Mouse (Mus musculus) neural tube, embryonic 14.5 days (tissue): ENCODE measurements at regions not wholly inside any gene's neighbourhood (a gene's known extent, or its start where the extent isn't known, plus 50 kb on each side); places are given as distances from the start of the nearest gene placed in this dataset.

Experiments
- ATAC-seq: fragments of 200-750 bp; cut with Nextera tagmentation; 2 replicates; pipeline ENCODE4 v1.8.0; 2017; ENCODE audit warnings: low read depth, mild to moderate bottlenecking, moderate TSS enrichment, moderate library complexity
- H3K27ac ChIP-seq: fragments of 300-500 bp; sonication (generic); 2 replicates; pipeline ENCODE4 v1.5.1; 2014; ENCODE audit warnings: low read depth, mild to moderate bottlenecking, control low read depth, low read length, moderate library complexity, mixed read lengths
- H3K27me3 ChIP-seq: fragments of 300-500 bp; sonication (generic); 2 replicates; pipeline ENCODE4 v1.6.1; 2014; ENCODE audit warnings: low read length; ENCODE audit not compliant: control insufficient read depth, insufficient read depth
- H3K36me3 ChIP-seq: fragments of 300-500 bp; sonication (generic); 2 replicates; pipeline ENCODE4 v1.6.1; 2014; ENCODE audit warnings: low read length, mixed read lengths; ENCODE audit not compliant: control insufficient read depth, insufficient read depth
- H3K4me1 ChIP-seq: fragments of 300-500 bp; sonication (generic); 2 replicates; pipeline ENCODE4 v1.6.1; 2014; ENCODE audit warnings: low read length; ENCODE audit not compliant: control insufficient read depth, insufficient read depth
- H3K4me2 ChIP-seq: fragments of 300-500 bp; sonication (generic); 2 replicates; pipeline ENCODE4 v1.6.1; 2014; ENCODE audit warnings: mild to moderate bottlenecking, low read depth, low read length, control low read depth
- H3K4me3 ChIP-seq: fragments of 300-500 bp; sonication (generic); 2 replicates; pipeline ENCODE4 v1.5.1; 2014; ENCODE audit warnings: low read depth, low read length, control low read depth, mixed read lengths
- H3K9ac ChIP-seq: fragments of 300-500 bp; sonication (generic); replicated peaks from 2 replicates; pipeline ENCODE4 v1.6.1; 2014; ENCODE audit warnings: low read depth, mild to moderate bottlenecking, control low read depth, low read length, mixed read lengths
- H3K9me3 ChIP-seq: fragments of 300-500 bp; sonication (generic); 2 replicates; pipeline ENCODE4 v1.6.1; 2016; ENCODE audit warnings: low read length; ENCODE audit not compliant: control insufficient read depth
- whole genome bisulfite sequencing: fragments of 180-500 bp; shearing (Covaris S2); extraction: QIAGEN DNeasy Blood & Tissue Kit; methylation state at CpG from one replicate; pipeline ENCODE4 v1.1.7; 2014; 5-methylcytosine and 5-hydroxymethylcytosine counted together

DNA sequence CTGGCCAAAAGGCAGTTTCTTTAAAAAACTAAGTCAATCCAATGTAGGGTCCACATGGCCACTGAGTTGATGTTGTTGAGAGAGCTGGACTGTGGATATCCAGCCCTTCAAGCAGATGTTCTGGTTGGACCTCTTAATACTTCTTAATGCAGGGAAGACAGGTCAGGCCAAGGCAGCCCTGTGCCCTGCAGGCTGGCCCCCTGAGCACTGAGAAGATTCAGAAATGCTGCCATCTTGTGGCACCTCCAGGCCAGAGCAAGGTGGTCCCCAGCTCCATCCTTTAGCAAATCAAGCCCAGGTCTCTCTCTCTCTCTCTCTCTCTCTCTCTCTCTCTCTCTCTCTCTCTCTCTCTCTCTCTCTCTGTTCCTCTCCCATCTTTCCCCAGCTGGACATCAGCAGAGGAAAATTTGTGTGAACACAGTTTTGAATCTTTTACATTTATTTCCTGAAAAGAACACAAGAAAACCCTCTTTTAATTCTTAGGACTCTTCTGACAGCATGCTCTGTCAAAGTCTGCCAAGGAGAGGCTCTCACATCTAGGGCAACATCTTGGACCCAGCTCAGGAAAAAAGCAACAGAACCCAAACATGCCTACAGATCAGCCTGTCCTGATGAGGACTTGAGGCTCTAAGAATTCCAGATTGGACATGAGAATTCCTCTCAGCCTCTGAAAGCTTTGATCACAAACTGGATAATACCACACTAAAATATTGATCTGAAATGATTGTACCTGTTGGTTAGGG lies 85.0 kb upstream of the Habp2 start:
- Histone ChIP-seq H3K4me1 (no peaks in the 10 kb centered on the region), H3K9ac (no peak overlapping the region), H3K27ac (no peak overlapping the region), H3K4me2 (no peak overlapping the region), H3K9me3 (no peaks in the 10 kb centered on the region), H3K4me3 (no peak overlapping the region), H3K27me3 (no peaks in the 10 kb centered on the region), H3K36me3 (no peaks in the 10 kb centered on the region)
- ATAC-seq = peak; percentile 61; the same call in 1 of the 2 replicates

DNA sequence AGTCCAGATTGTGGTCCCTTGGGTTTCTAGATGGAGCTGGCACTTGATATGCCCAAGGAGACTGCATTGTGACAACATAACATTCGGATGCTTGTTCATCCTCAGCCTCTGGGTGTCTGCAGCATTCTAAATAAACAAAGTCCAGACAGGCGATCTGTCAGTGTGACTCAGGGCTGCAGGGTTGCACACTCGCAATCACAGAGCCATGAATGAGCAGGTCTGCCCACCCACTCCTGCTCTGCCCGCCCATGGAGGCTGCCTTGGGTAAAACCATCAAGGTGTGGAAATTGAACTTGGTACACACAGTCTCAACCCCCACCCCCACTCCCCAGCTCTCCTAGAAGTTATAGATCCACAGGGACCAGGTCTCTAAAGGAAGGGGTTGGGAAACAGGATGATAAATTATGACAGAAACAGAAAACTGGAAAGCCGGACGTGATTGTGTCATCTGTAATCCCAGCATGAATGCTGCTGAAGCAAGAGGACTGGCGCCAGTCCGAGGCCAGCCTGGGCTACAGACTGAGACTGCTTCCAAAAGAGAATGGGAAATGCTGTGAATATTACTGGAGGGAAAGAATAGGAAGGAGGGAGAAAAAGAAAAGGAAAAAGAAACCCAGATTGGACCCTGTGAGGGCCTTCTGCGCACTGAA lies 84.3 kb upstream of the Habp2 start:
- H3K36me3 ChIP-seq = no peaks in the 10 kb centered on the region
- no peak overlapping the region for H3K9ac ChIP-seq
- WGBS = 67% methylated on average over 9 of the region's 9 CpGs
- no peaks in the 10 kb centered on the region for H3K27me3 ChIP-seq
- H3K27ac ChIP-seq = no peak overlapping the region
- H3K4me1 ChIP-seq = no peaks in the 10 kb centered on the region
- H3K4me2 ChIP-seq = no peak overlapping the region
- H3K4me3 ChIP-seq = no peak overlapping the region
- H3K9me3 ChIP-seq = no peaks in the 10 kb centered on the region
- no peak for ATAC-seq

DNA sequence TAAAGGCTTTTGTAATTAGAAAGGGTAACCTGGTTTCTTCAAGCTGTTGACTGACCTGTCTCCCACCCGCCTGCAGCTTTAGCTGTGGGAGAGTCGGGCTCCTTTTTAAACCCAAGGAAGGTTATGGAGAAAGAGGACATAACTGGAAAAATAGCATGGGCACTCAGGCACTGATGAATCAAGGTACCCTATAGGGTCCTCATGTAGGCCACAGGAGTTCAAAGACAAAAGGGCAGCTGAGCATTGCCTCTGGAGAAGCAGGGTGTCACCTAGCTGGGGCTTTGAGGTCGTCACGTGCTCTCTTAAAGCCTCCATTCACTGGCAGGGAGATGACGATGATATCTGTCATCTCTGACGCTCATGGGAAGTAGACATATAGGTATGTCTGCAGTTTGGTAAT lies 68.4 kb upstream of the Habp2 start:
- Histone ChIP-seq H3K27me3 (no peaks in the 10 kb centered on the region), H3K4me1 (0 out of 2 replicates have a peak, but pooled peaks cover 3% of the 10 kb centered on the region), H3K9me3 (no peaks in the 10 kb centered on the region), H3K4me3 (no peak overlapping the region), H3K4me2 (no peak overlapping the region), H3K27ac (no peak overlapping the region), H3K36me3 (no peaks in the 10 kb centered on the region), H3K9ac (no peak overlapping the region)
- ATAC-seq = no peak
- WGBS = 86% methylated on average over 6 of the region's 6 CpGs

DNA sequence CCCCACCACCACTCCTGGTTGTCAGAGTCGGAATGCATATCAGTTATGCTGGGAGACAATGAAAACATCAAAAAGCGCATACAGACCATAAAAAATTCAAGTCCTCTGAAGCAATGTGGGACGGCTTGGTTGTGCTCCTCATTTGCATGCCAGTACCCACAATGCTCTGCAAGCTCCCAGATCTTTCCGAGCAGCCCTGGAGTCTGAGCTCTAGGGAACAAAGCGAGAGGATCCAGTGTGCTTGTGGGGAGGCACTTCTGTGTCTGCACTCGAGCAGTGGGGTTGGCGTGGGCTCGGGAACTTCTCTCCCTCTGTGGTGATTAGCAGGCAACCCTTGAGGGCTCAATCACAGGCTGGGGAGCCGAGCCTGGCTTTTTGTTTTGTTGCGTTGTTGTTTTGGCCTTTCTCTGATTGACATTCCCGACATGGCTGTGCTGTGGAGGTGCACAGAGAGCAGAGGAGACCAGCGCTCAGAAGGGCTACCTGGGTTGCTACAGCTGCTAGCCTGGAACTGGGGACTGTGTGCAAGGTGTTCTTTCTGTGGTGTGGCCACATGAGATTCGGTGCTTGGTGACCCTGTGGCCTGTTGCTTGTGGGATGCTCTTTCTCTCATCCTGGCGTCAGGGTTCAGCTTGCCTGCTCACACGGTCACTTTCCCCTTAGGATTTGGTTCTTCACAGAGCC lies 66.1 kb upstream of the Habp2 start:
- Histone ChIP-seq H3K27ac (no peak overlapping the region), H3K36me3 (no peaks in the 10 kb centered on the region), H3K4me2 (no peak overlapping the region)

DNA sequence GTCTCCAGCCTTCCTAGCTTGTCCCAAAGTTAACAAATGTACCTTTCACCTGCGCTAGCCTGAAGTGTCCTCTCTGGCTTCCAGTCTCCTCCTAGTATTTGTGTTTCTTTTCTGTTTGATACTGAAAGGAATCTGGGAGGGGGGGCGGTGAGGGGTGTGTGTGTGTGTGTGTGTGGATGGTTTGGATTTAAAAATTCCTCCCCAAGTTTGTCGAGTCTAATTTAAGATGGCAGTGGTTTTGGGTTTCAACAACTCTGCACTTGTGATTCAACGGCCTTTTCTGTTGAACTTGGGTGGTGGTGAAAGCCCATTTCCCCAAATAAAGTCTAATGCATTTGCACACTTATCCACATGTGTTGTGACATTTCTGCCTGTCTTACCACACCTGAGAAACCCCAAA lies 64.4 kb upstream of the Habp2 start:
- H3K4me1 ChIP-seq = 0 out of 2 replicates have a peak, but pooled peaks cover 3% of the 10 kb centered on the region
- H3K4me3 ChIP-seq = no peak overlapping the region
- no peaks in the 10 kb centered on the region for H3K36me3 ChIP-seq
- no peaks in the 10 kb centered on the region for H3K27me3 ChIP-seq
- ATAC-seq = no peak
- H3K9ac ChIP-seq = no peak overlapping the region
- no peak overlapping the region for H3K4me2 ChIP-seq
- no peaks in the 10 kb centered on the region for H3K9me3 ChIP-seq
- 85% methylated on average over 4 of the region's 4 CpGs for WGBS
- H3K27ac ChIP-seq = no peak overlapping the region

More for the DNA sequence above, 66.1 kb upstream of the Habp2 start:
- WGBS = 56% methylated on average over 15 of the region's 15 CpGs
- 0 out of 2 replicates have a peak, but pooled peaks cover 3% of the 10 kb centered on the region for H3K4me1 ChIP-seq
- H3K27me3 ChIP-seq = no peaks in the 10 kb centered on the region
- H3K9me3 ChIP-seq = no peaks in the 10 kb centered on the region
- no peak overlapping the region for H3K9ac ChIP-seq
- no peak overlapping the region for H3K4me3 ChIP-seq
- no peak for ATAC-seq

DNA sequence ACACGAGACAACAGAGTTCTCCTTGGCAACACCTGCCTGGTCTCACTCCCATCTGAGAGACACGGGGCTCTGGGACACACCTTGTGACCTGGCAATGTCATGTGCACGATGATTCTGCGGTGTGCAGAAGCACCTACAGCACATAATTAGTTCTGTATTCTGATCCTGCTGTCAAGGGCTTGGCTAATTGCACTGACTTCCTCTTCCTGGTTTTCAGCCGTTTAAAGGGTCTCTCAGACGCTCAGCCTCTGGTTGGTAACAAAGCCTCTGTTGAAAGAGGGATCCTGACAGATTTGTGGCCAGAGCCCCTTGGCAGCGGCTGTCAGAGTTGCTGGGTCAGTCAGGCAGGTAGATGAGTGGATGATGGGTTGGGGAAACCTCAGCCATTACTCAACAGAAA lies 61.9 kb upstream of the Habp2 start:
- no peak for ATAC-seq
- Histone ChIP-seq H3K4me3 (no peak overlapping the region), H3K9ac (no peak overlapping the region), H3K9me3 (no peaks in the 10 kb centered on the region), H3K27ac (no peak overlapping the region), H3K4me1 (0 out of 2 replicates have a peak, but pooled peaks cover 3% of the 10 kb centered on the region), H3K27me3 (no peaks in the 10 kb centered on the region), H3K4me2 (no peak overlapping the region), H3K36me3 (no peaks in the 10 kb centered on the region)
- 38% methylated on average over 7 of the region's 7 CpGs for WGBS

DNA sequence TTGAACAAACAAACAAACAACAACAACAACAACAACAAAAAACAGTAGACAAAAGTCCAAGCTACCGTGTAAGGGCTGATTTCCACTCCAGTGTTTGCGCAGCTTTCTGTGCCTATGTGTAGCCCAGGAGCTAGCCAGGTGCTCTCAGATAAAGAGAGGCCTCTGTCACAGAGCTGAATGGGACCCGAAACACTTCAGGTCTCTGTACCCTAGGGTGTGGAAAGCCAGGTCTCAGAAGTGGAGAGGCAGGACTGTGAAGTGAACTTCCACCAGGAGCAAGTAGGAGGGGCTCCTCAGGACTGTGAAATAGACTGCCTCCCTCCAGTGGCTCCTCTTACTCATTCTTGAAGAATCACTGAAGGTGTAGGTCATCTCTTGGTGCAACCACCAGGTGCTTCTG lies 61.4 kb upstream of the Habp2 start:
- Histone ChIP-seq H3K4me1 (0 out of 2 replicates have a peak, but pooled peaks cover 3% of the 10 kb centered on the region), H3K27ac (no peak overlapping the region), H3K4me2 (no peak overlapping the region), H3K27me3 (no peaks in the 10 kb centered on the region), H3K9me3 (no peaks in the 10 kb centered on the region), H3K4me3 (no peak overlapping the region), H3K36me3 (no peaks in the 10 kb centered on the region), H3K9ac (no peak overlapping the region)
- ATAC-seq = no peak
- 83% methylated on average over 3 of the region's 3 CpGs for WGBS

DNA sequence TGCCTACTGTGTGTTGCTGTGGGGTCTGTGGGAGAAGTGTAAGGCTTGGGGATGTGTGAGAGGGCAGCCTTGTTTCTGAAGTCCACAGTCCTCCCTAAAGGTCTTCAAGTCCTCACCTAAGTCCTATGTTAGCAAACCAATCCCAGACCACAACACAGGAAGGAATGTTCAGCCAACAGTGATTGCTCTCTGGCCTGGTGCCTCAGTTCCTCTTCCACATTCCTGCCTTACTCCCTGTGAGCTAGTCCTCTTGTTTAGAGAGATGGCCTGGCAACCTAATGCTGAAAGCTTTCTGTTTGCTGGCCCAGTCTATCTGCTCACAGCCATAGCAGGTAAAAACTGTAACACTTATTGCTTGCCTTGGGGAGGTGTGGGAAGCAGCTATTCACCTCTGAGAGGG lies 58.4 kb upstream of the Habp2 start:
- Histone ChIP-seq H3K27ac (no peak overlapping the region), H3K4me3 (no peak overlapping the region), H3K4me2 (no peak overlapping the region), H3K36me3 (no peaks in the 10 kb centered on the region), H3K9me3 (no peaks in the 10 kb centered on the region), H3K4me1 (no peaks in the 10 kb centered on the region), H3K27me3 (no peaks in the 10 kb centered on the region), H3K9ac (no peak overlapping the region)
- no peak for ATAC-seq

DNA sequence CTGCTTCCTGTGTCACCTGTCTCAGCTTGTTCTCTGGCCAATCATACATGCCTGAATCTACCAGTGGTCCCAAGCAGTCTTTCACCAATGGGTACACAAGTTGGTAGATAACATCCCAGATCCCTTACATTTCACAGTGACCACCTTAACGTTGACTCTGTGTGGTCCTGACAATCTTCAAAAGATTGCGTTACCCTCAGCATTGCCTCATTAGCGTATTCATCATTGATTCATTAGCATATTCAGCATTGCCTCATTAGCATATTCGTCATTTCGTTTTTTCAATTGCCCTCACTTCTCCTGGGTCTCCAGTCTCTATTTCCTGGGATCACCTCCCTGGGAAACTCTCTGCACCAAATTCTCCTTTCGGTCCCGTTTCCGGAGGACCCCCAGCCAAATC lies 55.5 kb upstream of the Habp2 start:
- no peak for ATAC-seq
- H3K4me1 ChIP-seq = no peaks in the 10 kb centered on the region
- no peak overlapping the region; the same call in 1 of the 2 replicates for H3K27ac ChIP-seq
- no peaks in the 10 kb centered on the region for H3K9me3 ChIP-seq
- H3K4me2 ChIP-seq = no peak overlapping the region
- no peak overlapping the region for H3K4me3 ChIP-seq
- 64% methylated on average over 8 of the region's 8 CpGs for WGBS
- no peak overlapping the region for H3K9ac ChIP-seq
- no peaks in the 10 kb centered on the region for H3K36me3 ChIP-seq
- no peaks in the 10 kb centered on the region for H3K27me3 ChIP-seq
